Mouse (Mus musculus): ENCODE results near the gene Cntnap5a. TPM values are rescaled to one million over a fixed set of nuclear protein-coding genes. Genes with fewer than 3 reads are reported as not detected.

The Cntnap5a gene
- 0.01 and 0.02 TPM in 2 replicates for polyA plus RNA-seq (2012; rRNA removed; ENCODE audit: low replicate concordance)

GRCm38 (mm10) chr1:115684518-115685368 lies at the start of gene Cntnap5a:
Cntnap5a (plus strand) TSS chr1:115684756.

All from duodenum, adult 2 months (tissue).